Mouse (Mus musculus): ENCODE measurements around the gene Ebf1. TPM values are rescaled to one million over a fixed set of nuclear protein-coding genes. Genes with fewer than 3 reads are reported as not detected.

The Ebf1 gene
- polyA plus RNA-seq, 1 experiment = 0.38 TPM

DNA sequence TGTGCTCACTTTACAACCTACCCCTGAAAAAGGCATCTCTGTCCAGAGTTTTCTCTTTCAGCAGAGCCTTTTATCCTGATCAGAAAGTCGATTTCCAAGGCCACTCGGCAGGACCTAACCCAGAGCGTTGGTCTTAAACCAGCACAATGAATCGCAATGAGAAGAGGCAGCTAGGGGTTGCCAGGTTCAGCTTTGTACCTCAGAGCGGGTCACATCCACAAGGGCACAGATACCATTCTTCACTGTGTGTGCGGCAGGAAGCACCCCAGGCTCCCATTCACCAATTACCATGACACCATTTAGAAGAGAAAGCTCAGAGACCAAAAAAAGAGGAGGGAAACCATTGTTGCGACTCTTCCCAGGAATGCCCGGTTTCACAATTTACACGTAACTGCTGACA lies 365.1 kb downstream of the Ebf1 start:
- Histone ChIP-seq H3K4me1 (no peaks in the 10 kb centered on the region), H3K4me3 (replicated peaks) (no peak overlapping the region), H3K9me3 (no peaks in the 10 kb centered on the region), H3K36me3 (replicated peaks; ENCODE audit: low read length) (no peaks in the 10 kb centered on the region), H3K27me3 (replicated peaks) (no peaks in the 10 kb centered on the region)
- no peak for TF ChIP-seq GATA1 (IDR thresholded peaks at IDR 0.05; ENCODE audit: borderline replicate concordance, low read length)
- no peak for TF ChIP-seq FLI1 (IDR thresholded peaks at IDR 0.05; ENCODE audit: low read length)

DNA sequence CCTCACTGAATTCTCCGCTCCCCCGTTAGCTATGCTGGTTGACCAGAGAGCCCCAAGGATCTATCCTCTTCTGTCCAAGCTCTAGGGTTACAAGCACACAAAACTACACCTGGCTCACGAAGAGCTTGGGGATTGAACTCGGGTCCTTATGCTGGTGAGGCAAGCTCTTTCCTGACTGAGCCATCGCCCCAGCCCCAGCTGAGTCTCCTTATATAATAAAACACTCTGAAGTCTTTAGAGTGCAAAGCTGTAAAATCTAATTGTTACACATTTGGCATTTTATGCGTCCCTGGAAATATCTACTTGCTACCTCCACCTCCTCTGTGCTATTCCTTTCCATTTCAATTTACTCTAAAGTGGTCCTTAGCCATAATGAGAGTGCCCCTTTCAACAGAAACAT lies 366.8 kb downstream of the Ebf1 start:
- H3K9me3 ChIP-seq = no peaks in the 10 kb centered on the region
- no peaks in the 10 kb centered on the region for H3K4me1 ChIP-seq
- no peak overlapping the region for H3K4me3 ChIP-seq (replicated peaks)
- H3K36me3 ChIP-seq (replicated peaks; ENCODE audit: low read length) = no peaks in the 10 kb centered on the region
- H3K27me3 ChIP-seq (replicated peaks) = no peaks in the 10 kb centered on the region
- TF ChIP-seq GATA1 (IDR thresholded peaks at IDR 0.05; ENCODE audit: borderline replicate concordance, low read length) = no peak
- no peak for TF ChIP-seq FLI1 (IDR thresholded peaks at IDR 0.05; ENCODE audit: low read length)

DNA sequence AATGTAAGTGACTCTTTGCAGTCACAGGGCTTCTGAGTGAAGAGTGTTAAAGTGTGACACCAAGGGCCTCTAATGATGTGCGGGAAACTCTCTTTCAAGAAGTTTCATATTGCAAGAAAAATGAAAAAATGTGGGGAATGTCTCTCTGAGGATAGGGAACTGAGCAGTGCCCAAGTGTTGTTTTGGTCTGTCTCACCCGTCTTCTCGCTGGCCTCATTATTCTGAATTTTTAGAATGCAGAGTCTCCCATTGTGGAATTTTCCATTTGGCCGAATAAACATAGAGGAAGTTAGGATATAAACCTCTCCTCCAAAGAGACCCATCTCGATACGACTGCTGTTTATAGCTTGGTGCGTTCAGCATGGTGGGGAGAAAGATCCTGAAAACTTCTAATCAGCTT lies 367.3 kb downstream of the Ebf1 start:
- H3K9me3 ChIP-seq = no peaks in the 10 kb centered on the region
- no peak overlapping the region for H3K4me3 ChIP-seq (replicated peaks)
- no peaks in the 10 kb centered on the region for H3K36me3 ChIP-seq (replicated peaks; ENCODE audit: low read length)
- no peaks in the 10 kb centered on the region for H3K27me3 ChIP-seq (replicated peaks)
- TF ChIP-seq FLI1 (IDR thresholded peaks at IDR 0.05; ENCODE audit: low read length) (no peak), GATA1 (IDR thresholded peaks at IDR 0.05; ENCODE audit: borderline replicate concordance, low read length) (no peak)
- H3K4me1 ChIP-seq = no peaks in the 10 kb centered on the region

DNA sequence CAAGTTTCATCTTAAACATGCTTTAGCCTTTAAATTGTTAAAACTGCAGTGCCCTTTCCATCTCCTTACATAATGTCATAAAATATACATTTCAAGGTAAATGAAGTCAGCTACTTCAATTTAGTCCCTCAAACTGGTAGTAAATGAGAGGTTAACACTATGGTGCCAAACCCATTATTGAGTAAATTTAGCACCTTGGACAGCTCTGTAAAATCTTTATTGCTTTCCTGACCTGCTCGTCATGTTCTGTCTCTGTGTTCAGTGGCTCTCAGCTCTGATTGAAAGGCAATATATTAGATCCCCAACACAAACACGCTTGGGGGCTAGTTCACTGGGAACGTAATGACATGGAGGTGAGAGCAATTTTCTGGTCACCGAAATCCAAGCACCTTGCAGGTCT lies 370.7 kb downstream of the Ebf1 start:
- H3K27me3 ChIP-seq (replicated peaks) = no peaks in the 10 kb centered on the region
- H3K36me3 ChIP-seq (replicated peaks; ENCODE audit: low read length) = no peaks in the 10 kb centered on the region
- no peaks in the 10 kb centered on the region for H3K4me1 ChIP-seq
- no peak overlapping the region for H3K4me3 ChIP-seq (replicated peaks)
- H3K9me3 ChIP-seq = no peaks in the 10 kb centered on the region
- TF ChIP-seq GATA1 (IDR thresholded peaks at IDR 0.05; ENCODE audit: borderline replicate concordance, low read length) = no peak
- no peak for TF ChIP-seq FLI1 (IDR thresholded peaks at IDR 0.05; ENCODE audit: low read length)

DNA sequence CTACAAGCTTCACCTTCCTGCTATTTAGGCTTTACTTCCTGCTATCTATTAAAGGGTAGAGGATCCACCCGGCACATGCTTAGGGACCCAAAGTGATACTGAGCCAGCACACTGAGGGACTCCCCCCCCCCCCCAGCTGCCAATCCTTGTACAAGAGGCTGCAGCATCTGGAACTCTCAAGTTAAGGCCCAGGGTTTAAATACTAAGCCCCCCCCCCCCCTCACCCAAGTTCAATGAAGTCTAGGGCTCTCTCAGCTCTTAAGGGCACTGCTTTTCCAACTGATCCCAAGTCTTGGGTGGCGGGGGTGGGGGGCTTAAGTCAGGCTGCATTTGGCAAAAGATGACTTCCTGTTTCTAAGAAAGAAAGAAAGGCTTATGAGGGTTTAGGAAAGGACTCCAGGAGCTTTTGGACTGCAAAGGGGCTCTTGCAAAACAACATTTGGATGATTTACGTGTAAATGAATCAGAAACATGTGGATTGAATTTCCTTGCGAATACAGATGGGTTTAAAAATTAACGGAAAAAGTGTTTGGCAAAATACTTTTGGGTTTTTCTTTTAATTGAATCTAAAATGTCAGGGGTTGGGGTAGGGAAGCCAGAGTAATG lies 385.7 kb downstream of the Ebf1 start:
- Histone ChIP-seq H3K9me3 (no peaks in the 10 kb centered on the region), H3K4me3 (replicated peaks) (no peak overlapping the region), H3K4me1 (0 out of 2 replicates have a peak, but pooled peaks cover 6% of the 10 kb centered on the region), H3K27me3 (replicated peaks) (peaks cover 2% of the 10 kb centered on the region), H3K36me3 (replicated peaks; ENCODE audit: low read length) (no peaks in the 10 kb centered on the region)
- no peak for TF ChIP-seq FLI1 (IDR thresholded peaks at IDR 0.05; ENCODE audit: low read length)
- no peak for TF ChIP-seq GATA1 (IDR thresholded peaks at IDR 0.05; ENCODE audit: borderline replicate concordance, low read length)

DNA sequence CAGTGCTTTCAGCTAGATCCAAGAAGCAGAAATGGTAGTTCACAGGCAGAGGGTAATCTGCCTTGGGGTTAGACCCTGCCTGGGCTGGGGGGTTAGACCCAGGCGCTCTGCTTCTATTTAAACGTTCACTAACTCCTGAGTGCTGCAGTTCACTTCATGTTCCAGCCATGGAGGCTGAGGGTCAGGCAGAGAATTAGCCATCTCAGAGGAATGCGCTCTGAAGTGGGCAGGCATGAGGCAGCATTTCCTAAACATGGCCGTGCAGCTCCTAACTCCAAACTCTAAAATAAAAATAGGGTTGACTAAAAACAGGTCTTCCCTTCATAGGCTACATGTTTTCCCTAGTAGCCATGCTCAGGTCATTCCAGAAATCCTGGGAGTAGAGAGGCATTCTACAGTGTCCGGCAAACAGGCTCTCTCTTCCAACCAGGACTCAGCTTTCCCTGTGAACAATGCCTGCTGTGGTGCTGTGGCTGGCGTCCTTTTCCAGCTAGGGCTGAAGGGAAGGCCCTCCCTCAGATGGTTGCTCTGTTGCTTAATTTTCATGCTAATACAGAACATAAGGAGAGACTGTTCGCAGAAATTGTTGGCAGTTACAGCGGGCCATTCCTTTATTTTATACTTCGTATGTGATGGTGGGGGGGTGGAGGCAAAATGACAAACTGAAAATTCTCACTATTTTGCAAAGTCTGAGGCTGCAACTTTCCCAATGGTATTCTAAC lies 386.8 kb downstream of the Ebf1 start:
- Histone ChIP-seq H3K4me3 (replicated peaks) (no peak overlapping the region), H3K4me1 (0 out of 2 replicates have a peak, but pooled peaks cover 9% of the 10 kb centered on the region), H3K27me3 (replicated peaks) (peaks cover 2% of the 10 kb centered on the region), H3K36me3 (replicated peaks; ENCODE audit: low read length) (no peaks in the 10 kb centered on the region), H3K9me3 (no peaks in the 10 kb centered on the region)
- TF ChIP-seq GATA1 (IDR thresholded peaks at IDR 0.05; ENCODE audit: borderline replicate concordance, low read length) = no peak
- no peak for TF ChIP-seq FLI1 (IDR thresholded peaks at IDR 0.05; ENCODE audit: low read length)

DNA sequence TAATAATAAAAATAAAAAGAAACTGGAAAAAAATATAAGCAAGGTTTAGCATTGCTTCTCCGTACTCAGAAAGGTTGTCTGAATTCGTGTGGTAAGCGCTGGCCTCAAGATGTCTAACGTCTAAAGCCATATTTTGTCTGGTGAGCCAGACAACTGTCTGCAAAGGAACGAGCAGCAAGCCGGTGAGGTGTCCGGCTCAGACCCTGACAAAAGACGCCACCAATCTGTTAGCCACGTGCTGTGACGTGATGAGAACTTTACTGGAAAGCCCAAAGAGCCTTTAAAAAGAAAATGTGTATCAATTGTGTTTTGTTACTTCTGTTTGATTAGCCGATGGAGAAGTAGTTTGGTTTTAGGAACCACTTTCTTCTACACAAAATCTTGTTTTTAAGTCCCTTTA lies 390.2 kb downstream of the Ebf1 start:
- Histone ChIP-seq H3K36me3 (replicated peaks; ENCODE audit: low read length) (no peaks in the 10 kb centered on the region), H3K4me1 (0 out of 2 replicates have a peak, but pooled peaks cover 9% of the 10 kb centered on the region), H3K9me3 (no peaks in the 10 kb centered on the region), H3K27me3 (replicated peaks) (peaks cover 3% of the 10 kb centered on the region), H3K4me3 (replicated peaks) (no peak overlapping the region)
- TF ChIP-seq GATA1 (IDR thresholded peaks at IDR 0.05; ENCODE audit: borderline replicate concordance, low read length) (no peak), FLI1 (IDR thresholded peaks at IDR 0.05; ENCODE audit: low read length) (no peak)

DNA sequence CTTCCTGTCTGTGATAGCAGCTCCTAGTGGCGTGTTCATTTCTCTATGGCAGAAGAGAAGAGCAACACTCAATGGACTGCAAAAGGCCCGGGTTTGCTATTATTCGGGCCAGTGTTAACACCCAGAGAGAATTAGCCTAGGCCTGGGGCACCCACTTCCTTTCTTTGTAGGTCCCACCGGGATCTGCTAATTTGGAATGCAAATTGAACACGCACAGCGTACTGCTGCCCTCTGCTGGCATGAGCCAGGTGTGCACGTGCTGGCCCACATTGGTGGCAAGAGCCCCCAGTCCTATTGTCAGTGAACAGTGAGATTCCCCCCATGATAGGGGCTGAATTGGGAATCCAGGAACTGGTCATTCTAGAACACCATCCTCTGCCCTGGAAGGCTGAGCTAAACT lies 391.0 kb downstream of the Ebf1 start:
- H3K9me3 ChIP-seq = no peaks in the 10 kb centered on the region
- 0 out of 2 replicates have a peak, but pooled peaks cover 9% of the 10 kb centered on the region for H3K4me1 ChIP-seq
- H3K4me3 ChIP-seq (replicated peaks) = peak overlapping the region; percentile 81
- no peak for TF ChIP-seq GATA1 (IDR thresholded peaks at IDR 0.05; ENCODE audit: borderline replicate concordance, low read length)
- TF ChIP-seq FLI1 (IDR thresholded peaks at IDR 0.05; ENCODE audit: low read length) = no peak
- H3K36me3 ChIP-seq (replicated peaks; ENCODE audit: low read length) = no peaks in the 10 kb centered on the region
- peaks cover 3% of the 10 kb centered on the region for H3K27me3 ChIP-seq (replicated peaks)

DNA sequence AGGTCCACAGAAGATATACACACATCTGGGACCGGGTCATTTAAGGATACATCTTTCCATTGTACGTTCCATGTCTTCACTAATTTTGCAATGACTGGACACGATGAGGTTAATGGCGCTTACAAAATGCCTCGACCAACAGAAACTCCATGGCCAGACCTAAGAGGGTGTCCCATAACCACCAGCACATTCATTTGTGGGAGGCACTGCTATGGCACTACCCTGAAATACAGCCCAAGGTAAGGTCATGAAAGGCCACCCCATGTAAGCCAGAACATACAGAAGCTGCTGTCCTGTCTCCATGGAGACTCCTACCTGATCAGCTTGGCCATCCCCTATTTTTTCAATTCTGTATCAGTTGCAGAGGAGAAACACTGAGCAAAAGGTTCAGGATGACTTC lies 391.6 kb downstream of the Ebf1 start:
- 0 out of 2 replicates have a peak, but pooled peaks cover 7% of the 10 kb centered on the region for H3K4me1 ChIP-seq
- TF ChIP-seq GATA1 (IDR thresholded peaks at IDR 0.05; ENCODE audit: borderline replicate concordance, low read length) (no peak), FLI1 (IDR thresholded peaks at IDR 0.05; ENCODE audit: low read length) (no peak)

DNA sequence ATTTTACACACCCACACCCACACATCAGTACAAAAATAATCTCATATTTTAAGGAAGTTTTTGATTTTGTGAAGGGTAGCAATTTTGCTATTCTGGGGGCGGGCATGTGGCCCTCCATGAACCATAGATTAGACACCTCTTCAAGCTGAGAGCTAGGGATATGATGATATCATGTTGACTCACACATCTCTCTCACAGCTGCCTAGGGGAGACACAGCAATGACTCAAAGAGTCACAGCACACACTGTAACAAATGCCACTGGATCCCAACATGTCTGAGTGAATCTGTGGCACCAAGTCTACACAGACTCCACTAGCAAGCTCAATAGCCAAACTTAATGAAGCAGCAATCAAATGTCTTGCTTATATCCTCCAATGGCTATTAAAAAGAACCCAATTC lies 395.0 kb downstream of the Ebf1 start:
- no peak for TF ChIP-seq GATA1 (IDR thresholded peaks at IDR 0.05; ENCODE audit: borderline replicate concordance, low read length)
- TF ChIP-seq FLI1 (IDR thresholded peaks at IDR 0.05; ENCODE audit: low read length) = no peak
- peaks cover 4% of the 10 kb centered on the region for H3K9me3 ChIP-seq

More for the DNA sequence above, 391.6 kb downstream of the Ebf1 start:
- no peaks in the 10 kb centered on the region for H3K36me3 ChIP-seq (replicated peaks; ENCODE audit: low read length)
- H3K27me3 ChIP-seq (replicated peaks) = peaks cover 3% of the 10 kb centered on the region
- H3K9me3 ChIP-seq = peaks cover 1% of the 10 kb centered on the region
- no peak overlapping the region for H3K4me3 ChIP-seq (replicated peaks)

More for the DNA sequence above, 395.0 kb downstream of the Ebf1 start:
- H3K36me3 ChIP-seq (replicated peaks; ENCODE audit: low read length) = no peaks in the 10 kb centered on the region
- no peak overlapping the region for H3K4me3 ChIP-seq (replicated peaks)
- H3K4me1 ChIP-seq = 0 out of 2 replicates have a peak, but pooled peaks cover 4% of the 10 kb centered on the region
- H3K27me3 ChIP-seq (replicated peaks) = peaks cover 5% of the 10 kb centered on the region
